Mouse (Mus musculus): ENCODE results near the gene Mdga1.

Gene Mdga1

DNA sequence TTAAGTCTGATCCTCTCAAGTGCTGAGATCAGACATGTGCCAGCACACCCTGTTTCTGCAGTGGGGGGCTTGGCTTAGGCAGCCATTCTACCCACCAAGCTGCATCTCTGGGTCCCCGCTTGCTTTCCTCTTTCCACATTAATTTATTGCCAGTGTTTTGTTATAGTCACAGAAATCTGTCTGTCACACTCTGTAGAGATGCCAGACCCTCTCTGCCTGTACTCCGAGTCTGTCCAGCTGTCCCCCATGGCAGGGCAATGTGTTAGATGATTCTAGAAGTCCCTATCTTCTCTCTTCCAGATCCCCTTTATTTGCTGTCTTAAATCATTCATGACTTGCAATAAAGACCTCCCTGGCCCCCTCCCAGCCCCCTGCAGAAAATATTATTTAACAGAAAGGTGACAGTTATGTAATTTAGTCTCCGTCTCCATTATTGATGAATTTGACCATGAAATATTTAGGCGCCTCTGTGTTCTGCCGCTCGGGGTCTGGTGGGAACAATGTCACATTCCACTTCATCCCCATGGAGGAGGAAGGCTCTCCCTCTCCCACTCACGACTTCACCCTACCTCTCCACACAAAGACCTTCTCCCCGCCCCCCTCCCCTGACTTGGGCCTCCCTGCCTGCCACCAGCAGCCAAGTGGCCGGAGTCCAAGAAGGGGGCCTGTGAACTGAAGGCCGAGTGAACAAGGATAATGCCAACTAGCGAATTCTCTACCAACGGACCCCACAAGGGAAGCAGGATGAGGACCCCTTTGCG lies 50.9 kb downstream of the Mdga1 start:
- DNase-seq = no peak

DNA sequence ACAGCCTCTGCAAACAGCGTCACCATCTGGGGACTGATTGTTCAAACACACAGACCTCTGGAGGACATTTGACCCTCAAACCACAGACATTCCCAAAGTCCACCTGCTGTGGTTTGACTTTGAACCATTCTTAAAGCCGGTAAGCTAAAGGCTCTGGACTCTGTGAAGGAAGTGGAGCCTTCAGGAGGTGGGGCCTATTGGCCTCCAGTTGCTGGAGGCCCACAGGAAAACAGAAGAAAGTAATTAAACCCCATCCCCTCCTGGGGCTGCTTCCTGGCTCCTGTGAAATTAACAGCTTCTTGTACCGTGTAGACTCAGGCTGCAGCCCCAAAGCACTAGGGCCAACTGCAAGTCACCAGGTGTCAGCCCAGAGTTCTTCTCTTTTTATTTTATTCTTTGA lies 52.9 kb downstream of the Mdga1 start:
- DNase-seq = no peak

DNA sequence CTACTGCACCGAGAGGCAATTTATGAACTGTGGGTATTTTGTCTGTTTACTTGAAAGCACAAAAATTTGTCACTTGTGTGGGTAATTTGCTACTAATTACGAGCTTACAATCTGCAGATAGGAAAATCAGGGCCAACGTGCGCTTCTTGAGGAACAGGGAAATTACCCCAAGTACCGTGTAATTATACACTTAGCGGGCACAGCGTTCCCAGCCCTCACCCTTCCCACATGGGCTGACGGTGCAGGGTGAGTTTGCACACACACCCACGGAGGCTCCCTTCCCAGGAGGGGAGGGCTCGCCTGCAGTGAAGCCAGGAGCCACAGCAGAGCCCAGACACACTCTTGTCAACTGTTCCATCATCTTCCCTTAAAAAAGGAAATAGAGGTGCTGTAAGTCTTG lies 54.1 kb downstream of the Mdga1 start:
- no peak for DNase-seq

DNA sequence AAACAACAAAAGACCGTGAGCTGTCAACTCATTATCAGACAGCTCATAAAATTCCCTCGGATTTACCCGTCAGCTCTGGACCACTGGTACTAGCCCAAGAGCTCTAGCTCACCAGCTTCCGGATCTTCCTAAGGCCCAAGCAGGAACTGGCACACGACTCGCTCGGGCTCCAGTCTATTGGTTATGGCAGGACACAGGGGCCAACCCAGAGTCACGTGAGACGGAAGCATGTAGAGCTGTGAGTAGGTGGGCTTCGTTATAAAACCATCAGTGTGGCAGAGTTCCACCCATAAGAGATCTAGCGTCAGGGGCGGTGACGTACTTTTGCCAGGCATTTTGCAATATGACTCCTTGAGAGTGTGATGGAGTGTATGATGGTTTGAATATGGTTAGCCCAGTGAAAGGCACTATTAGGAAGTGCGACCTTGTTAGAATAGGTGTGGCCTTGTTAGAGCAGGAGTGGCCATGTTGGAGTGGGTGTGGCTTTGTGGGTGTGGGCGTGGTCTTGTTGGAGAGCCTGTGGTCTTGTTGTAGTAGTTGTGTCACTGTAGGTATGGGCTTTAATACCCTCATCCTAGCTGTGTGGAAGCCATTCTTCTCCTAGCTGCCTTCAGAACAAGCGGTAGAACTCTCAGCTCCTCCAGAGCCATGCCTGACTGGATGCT lies 56.5 kb downstream of the Mdga1 start:
- DNase-seq = no peak

DNA sequence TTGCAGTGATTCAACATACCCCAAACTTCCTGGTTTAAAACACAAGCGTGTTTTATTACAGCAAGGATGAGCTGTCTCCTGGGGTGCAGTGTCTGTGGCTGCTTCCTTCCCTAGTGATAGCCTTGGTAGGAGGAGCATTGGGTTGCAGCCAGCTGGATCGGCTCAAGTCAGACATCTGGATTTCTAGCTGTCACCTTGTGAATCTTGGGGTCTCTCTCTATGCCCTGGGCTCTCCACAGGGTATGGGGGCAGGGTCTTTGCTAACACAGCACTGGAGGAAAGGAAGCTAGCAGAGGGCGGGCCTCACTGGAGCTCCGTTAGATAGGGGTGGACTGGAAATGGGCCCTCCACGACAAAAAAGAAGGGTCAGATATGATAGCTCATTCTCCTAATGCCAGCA lies 57.2 kb downstream of the Mdga1 start:
- DNase-seq = no peak

DNA sequence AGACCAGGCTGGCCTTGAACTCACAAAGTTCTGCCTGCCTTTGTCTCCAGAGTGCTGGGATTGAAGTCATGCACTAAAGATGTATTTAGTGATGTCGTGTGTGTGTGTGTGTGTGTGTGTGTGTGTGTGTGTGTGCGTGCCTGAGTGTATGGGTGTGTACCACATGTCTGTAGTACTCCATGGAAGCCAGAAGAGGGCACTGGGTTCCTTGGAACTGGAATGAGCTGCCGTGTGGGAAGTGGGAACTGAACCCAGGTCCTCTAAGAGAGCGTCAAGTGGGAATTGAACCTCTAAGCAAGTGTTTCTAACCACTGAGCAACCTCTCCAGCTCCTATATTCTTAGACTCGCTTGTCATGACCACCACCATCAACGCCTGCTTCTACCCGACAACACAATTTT lies 60.9 kb downstream of the Mdga1 start:
- no peak for DNase-seq

DNA sequence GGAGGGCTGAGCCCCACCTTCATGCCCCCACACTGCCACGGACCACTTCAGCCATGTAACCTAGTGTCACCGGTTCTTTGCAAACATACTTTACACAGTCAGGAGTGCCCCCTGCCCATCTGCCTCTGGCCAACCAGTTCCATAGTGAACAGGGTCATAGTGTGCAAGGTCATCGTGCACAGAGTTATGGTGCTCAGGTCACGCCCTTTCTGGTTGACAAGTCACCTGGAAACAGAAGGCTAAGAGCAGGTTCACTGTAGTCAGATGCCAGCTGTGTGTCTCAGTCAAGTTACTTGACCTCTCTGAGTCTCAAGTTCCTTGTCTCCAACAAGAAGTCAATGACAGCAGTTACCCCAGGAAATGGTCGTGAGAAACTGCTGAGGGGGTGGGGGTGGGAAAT lies 65.2 kb downstream of the Mdga1 start:
- no peak for DNase-seq

DNA sequence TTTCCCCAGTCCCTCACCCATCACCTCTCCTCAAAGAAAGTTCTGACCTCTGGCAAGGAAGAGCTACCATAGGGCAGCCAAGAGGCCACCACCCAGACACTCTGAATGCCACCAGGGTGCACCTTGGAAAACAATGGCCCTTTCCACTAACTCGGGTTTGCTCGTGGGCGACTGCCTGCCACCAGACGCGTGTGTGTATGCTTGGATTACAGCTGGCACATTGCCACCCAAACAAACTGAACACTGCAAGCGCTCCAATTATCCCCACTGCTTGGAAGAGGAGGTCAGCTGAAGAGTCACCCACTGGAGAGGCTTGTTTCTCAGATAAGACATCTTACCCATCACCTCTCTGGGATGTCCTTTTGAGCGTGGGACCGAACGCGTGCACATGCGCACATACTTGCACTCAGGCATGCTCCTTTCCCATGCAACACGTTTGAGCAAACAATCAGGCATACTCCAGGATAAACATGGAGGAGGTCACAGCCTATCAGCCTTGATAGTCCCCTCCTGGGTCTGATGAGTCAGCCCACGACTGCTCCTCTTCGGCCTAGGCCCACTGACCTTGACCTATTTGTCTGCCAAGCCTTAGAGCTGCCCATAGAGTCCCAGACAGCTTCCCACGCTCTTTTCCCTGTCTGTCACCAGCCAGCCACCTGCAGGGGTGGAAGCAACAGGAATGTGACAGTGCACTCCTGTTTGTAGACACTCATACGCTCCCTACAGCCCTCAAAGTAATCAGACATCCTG lies 67.3 kb downstream of the Mdga1 start:
- no peak for DNase-seq

DNA sequence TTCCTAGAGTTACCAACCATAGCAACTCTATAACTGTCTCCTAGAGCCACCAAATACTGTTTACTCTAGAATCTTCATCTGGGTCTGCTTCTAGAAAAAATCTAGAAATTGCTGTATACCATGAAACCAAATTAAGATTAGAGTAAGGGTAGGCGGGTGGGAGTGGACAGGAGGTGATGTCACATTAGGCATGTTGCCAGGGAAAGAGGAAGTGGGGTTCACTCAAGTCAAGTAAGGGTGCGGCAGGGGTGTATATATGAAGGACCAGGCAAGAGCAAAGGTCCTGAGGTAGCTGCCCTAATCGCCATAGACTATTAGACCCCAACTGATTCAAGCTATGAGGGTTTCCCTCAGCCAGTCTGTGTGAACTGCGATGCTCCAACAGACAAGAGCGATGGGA lies 69.6 kb downstream of the Mdga1 start:
- DNase-seq = no peak

DNA sequence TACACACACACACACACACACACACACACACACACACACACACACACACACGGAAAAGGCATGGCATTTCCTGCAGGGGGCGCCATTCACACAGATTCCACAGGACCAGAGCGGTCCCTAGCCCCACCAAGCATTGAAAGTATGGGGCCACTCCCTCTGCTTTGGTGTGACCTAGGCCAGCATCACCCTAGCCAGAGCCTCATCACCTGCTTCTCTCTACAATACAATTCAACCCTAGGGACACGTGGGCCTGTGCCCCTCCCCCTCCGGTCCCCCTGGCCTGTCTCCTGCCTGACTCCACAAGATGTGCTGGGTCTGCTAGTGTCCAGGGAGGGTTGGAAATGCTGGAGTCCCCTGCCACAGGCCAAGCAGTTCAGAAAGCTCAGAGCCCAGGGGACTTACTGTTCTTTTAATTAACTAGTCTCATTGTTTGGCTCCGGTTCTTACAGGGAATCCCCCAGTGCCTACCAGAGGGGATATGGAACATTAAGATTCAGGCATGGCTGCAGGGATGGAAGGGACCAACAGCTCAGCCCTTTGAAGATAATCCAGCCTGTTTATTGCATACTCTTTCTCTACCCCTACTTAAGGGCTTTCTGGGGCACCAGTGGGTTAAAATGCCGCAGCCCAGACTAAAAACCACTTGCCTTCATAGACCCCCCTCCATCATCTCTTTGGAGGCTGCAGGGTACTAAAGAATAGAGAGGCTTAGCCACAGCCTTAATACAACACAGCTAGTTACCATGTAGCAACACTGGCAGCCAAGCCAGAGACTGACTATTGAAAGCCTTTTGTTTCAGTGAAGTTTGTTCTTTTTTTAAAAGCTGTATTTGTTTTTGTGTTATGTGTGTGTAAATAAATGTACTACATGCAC lies 73.5 kb downstream of the Mdga1 start:
- DNase-seq = peak in 1 of 2 experiments; percentile 41

DNA sequence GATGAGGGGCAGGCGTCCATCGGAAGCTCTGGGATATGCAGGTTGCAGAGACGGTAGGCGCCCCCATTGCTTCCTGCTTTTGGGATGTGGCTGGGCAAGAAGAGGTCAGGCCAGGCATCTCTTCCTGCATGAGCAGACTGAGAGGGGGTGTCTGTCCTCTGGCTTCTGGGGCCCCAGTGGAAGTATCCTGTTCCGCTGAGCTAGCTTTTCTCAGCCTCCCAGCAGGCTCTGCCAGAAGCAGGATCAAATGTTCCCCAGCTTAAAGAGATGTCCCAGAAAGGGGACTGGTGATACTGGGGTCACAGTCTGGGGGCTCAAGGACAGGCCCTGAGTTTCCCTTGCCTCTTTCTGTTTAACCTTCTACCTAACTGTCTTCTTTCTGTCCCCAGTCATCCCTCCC lies 74.3 kb downstream of the Mdga1 start:
- DNase-seq = no peak

DNA sequence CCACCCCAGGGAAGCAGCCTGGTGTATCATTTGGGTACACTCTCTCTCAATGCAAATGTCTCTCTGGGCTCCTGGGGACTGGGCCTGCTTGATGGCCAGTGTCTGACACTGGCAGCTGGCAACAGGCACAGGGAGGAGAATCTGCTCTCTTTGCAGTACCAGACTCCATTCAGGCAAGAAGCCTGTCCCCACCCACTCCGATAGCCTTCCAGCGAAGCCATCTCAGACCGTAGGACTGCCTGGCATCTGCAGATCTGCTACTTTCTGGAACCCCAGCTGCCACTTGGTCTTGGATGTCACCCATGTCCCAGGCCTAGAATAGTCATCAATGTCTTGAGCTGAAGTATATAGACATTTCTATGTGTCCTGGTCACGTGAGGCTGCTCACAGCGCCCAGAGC lies 74.9 kb downstream of the Mdga1 start:
- no peak for DNase-seq

DNA sequence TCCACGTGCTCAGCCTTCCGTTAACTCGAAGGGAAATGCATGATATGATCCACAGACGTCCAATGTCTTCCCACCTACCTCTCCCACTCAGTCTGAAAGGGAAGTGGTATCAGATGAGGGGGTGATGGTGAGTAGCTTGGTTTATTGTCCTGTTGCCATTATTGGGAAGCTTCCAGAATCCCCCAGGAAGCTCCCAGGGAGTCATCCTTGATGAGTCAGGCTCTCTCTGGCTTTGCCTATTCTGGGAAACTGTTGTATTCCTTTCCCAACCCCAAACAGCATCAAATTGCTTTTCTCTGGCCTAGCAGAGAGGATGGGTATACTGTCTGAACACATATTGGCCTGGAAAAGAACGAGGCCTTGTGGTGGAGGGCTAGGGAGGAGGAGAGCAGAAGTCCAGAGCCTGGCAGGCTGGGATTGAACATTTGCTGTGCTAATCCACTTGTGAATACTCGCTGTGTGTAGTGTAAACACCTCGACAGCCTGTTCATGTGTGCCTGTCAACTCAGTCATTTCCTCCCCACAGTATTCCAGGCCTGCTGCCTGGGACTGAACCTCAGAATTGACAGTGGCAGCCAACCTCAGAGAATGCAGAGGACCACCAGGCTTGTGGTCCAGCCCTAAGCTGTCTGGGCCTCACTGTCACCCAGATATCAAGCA lies 79.3 kb downstream of the Mdga1 start:
- no peak for DNase-seq

DNA sequence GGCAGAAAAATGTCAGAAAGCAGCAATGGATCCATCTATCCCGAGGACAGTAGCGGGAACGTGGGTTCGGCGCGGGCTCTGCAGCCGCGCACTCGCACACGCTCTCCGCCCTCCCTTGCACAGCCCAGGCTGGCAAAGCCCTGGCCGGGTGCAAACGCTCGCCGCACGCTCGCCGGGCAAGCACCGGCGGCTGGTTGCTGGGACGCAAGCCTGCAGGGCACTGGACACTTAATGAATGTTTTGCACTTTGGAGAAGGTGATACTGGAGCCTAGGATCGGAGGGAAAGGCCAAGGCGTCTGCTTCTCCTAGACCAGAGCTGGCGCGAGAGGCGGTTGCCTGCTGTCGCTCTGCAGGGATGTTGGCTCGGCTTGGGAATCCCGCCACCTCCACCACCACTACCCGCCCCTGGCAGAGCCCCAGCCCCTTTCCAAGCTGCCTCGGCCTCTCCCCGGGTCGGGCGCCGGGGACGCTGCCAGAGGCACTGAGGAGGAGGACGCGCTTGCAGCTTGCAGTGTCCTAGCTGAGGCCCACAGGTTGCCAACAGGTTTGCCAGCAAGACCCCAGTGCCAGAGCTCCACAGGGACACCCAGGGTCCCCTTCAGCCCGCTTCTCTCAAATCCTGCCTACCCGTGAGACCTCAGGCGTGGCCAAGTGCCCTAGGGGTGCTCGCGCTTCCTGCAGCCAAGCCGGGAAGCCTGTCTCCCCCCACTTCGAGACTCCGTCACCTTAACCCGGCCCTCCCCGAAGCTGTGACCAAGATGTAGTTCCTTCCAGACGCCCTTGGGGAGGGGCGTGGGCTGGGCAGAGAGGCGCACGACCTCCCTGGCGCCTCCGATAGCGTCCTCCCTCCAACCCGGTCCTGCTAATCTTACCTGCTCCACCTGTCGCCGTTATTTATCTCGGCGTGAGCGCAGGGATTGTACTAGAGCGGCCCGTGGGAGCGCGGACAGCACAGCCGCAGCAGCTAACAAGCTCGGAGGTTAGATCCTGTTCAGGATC lies 80.6 kb downstream of the Mdga1 start:
- DNase-seq = peak in 1 of 2 experiments; percentile 8

DNA sequence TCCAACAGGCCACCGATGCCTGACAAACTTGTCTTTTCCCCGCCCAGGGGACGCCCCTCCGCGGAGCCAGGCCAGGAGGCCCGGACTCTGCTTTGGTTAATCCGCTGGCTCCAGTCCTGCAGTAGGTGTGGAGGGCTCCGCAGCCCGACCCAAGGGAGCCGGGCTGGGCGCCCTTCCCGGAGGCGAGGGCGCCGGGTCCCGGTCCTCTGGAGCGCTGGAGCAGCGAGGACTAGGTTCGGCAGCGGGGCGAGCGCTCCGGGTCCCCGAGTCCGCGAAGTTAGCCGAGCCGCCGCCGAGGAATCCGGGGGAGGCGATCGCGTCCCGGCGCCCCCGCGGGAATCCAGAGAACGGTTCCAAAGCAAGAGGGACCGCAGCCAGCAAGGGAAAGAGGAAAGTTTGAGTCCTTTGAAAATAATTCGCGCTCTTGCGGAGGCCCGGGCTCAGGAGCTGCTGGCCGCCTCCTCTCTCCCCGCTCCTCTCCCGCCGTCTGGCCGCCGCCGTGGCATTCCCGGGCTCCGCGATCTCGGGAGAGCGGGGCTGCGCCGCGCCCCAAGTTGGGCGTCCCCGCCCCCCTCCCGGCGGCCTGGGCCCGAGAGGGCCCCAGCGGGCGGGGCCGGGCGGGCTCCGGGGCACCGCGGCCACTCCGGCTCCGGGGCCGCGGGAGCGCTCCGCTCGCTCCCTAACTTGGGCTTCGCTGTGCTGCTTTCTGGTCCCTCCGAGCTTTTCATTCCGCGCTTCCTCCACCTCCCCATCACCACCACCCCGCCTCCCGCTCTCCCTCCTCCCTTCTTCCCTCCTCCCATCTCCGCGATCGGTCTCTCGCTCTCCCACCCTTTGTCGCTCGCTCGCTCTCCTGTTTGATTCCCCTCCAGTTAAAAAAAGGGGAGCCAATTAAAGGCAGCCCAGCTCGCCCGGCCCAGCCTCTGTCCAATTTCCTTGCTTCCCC lies 81.7 kb downstream of the Mdga1 start:
- peak; percentile 20 to 57 for DNase-seq

DNA sequence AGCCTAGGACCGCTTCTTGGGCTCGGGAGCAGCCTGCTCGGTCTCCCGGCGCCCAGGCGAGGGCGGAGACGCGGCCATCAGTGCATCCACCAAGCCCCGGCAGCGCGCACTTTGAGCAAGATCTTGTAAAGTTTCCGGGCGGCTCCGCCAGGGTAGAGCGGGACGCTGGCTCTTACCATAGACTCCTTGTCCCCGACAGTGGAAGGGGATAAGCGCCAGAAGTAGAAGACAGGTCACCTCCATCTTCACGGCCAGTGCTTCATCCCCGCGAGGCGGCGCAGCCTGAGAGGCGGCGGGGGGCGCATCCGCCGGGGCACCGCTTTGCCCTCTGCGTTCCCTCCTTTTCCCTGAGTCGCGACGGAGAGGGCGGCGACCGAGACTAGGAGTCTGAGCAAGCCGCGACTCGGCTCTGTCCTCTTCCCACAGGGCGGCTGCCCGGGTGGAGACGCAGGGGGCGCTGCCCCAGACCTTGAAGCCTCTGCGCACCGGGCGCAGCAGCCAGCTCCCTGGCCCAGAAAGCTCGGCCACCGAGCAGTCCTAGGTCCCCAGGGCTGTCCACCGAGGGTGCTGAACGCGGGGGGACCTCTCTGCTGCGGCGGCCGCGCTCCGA lies 82.5 kb downstream of the Mdga1 start:
- peak in 1 of 2 experiments; percentile 25 for DNase-seq

DNA sequence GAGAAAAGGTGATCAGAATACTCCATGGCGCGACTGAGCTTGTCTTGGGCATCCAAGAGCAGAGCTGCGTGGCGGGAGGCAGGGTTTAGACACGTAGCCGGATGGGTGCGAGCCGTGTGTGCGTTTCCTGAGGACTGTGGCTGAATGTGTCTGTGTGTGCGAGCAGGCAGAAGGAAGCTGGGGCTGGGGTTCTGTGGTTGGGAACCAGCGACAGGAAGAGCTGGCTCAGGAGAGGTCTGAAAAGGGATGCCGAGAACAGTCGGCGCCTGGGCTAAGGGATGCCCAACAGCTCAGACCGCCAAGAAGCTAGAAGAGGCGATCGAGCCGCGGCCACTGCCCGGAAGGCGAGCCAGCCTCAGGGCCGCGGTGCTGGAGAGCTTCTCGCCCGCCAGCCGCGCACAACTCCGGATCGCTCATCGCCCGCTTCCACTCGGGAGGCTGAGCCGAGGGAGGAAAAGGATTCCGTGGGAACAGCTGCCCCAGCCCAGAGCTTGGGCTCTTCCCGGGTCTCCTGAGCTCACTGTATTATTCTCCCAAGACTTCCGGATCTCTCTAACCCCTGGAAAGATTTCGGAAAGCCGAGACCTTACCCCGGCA lies 83.1 kb downstream of the Mdga1 start:
- DNase-seq = peak in 1 of 2 experiments; percentile 9

DNA sequence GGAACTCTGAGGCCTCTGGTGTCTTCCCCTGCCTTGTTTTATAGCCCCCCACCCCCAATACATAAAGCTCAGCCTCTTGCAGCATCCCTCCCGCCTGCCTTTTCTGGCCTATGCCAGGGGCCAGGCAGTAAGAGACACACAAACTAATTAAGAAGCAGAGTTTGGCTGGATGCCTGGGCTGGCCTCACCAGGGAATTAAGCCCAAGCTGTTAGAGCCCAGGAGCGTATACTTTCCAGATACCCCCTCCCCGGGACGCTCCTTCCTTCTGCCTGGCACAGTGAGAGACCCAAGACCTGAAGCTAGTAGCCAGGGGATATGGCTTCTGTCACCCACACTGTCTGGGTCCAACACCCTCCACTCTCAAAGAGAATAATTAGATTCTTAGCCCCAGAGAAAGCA lies 83.8 kb downstream of the Mdga1 start:
- DNase-seq = peak; percentile 48 to 54

DNA sequence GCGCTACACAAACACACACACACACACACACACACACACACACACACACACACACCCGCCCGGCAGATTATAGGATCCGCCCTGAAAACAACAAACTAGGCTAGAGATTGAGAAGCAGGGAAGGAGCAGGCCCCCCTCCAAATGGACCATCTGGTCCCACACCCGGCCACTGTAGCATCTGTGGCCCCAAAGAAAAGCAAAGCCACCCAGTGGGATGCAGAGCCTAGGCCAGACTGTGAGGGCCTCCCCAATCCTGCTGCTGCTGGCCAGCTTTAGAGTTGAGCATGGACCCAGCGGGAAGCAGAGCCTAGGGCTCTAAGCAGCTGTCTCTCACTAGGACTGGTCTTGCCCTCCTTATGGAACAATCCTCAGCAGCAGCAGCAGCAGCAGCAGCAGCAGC lies 85.3 kb downstream of the Mdga1 start:
- DNase-seq = no peak
